Mouse (Mus musculus) embryonic stem cell, embryonic (primary cell): ENCODE data around the gene Rnf24.
"Not testable (repeated sequence)": the region's sequence is repeated elsewhere in the genome, so short reads cannot be mapped to it uniquely, and the experiment has no call there.

ENCODE experiments used
- CTCF ChIA-PET, 4 experiments: fragments of 300-600 bp in 2 of 4; fragments of 350-600 bp in 2 of 4; sonication (Branson Sonifier 250); formaldehyde crosslinking; loops; one replicate each; lab custom pipeline; 2022; ENCODE audit warnings: inconsistent platforms in 2 of 4; lab: Charles Lee
- POLR2A ChIA-PET, 4 experiments: fragments of 300-600 bp in 2 of 4; fragments of 350-600 bp in 2 of 4; sonication (Branson Sonifier 250); formaldehyde crosslinking; loops; one replicate each; lab custom pipeline; 2022; ENCODE audit warnings: antibody characterized with exemption in 4 of 4, inconsistent platforms in 1 of 4; lab: Charles Lee

Rnf24 gene

DNA sequence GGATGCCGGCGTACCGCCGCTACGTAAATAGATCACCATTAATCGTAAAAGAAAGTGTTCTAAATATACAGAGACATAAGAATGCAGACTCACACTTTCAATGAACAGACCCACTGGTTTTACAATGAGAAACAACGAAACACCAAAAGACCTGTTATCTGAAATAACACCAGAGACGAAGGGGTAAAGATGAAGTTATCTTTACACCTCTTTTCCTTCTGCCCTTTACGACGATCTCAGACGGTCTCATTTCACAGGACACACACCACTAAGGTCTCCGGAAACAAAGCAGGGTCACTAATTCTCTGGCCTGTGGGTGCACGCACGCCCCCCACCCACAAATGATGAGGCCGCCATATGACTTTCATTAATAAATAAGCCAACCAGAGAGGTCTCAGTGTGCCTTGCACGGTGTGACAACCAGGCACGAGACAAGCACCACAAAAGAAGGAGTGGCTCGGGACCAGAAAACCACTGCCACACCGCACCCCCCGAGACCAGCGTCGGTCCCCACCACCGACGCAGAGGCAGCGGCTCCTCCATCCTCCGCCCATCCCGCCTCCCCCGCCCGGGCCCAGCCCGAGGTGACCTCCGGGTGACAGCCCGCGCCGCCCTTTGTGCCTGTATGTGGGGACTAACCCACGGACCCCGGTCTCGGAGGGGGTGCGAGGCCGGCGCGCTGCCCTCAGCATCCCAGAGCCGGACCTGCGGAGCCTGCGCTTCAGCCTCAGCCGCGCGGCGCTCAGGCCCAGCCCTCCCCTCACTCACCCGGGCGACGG, 535 bp downstream of the Rnf24 start:
- ChIA-PET POLR2A (interaction anchor here in 2 of 4 experiments (0.6 to 2.2 kb wide), 34 partner anchors 9 to 688 kb away, joined by 3 to 17 read pairs (median 3); partner anchors contain the start of genes Pank2 (in 2 of the 2), Cdc25b (in 1 of the 2), Ddrgk1 (in 1 of the 2) and Spef1 (in 1 of the 2)), CTCF (interaction anchor here in 1 of 4 experiments (0.9 to 1.3 kb wide), 4 partner anchors 64 to 460 kb away, joined by 3 to 4 read pairs (median 4); partner anchors contain the start of gene Pank2)

GRCm38 (mm10) chr2:131351471-131351870, 1.2 kb downstream of the Rnf24 start:
- ChIA-PET CTCF (no interaction called here), POLR2A (interaction anchor here in 1 of 4 experiments (1.1 kb wide), 1 partner anchor 9 kb away, joined by 3 read pairs; no protein-coding TSS in a partner anchor)

GRCm38 (mm10) chr2:131350301-131350700, 2.4 kb downstream of the Rnf24 start:
- POLR2A ChIA-PET: interaction anchor here in 2 of 4 experiments (0.6 to 1.3 kb wide), 2 partner anchors 11 to 408 kb away, joined by 3 to 5 read pairs; no protein-coding TSS in a partner anchor
- CTCF ChIA-PET: no interaction called here

DNA sequence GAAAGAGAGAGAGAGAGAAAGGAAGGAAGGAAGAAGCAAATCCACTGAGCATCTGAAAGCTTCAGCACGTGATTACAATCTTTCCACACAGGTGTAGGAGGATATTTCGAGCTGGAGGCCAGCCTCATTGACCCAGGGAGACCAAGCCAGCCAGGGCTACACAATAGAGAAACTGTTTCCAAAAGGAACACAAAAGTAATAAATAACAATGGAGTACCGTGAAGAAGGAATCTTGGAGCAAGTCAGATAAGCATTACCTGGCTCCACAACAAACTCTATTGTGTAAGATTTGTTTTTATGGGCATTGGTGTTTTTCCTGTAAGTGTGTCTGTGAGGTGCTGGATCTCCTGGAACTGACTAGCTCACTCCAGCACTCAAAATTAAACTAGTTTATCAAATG, 7.1 kb downstream of the Rnf24 start:
- ChIA-PET POLR2A (no interaction called here), CTCF (interaction anchor here in 1 of 4 experiments (0.7 kb wide), 2 partner anchors 363 to 415 kb away, joined by 3 to 5 read pairs; no protein-coding TSS in a partner anchor)

DNA sequence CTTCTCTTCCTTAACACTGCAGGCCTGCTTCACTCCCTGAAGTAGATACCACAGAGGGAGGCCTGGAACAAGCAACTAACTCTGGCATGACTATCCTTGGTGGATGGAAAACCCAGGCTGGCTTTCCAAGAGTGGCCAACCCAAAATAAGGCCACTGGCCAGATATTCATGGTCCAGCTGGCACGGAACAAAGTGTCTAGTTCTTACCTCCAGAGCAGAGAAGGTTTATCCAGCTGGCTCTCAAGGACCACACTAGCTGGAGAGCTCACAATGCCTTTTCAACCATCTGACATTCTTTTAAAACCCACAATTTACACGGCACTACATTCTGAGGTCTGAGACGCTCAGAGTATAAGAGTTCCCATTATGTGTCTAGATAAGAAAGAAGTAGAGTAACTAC, 8.2 kb downstream of the Rnf24 start:
- POLR2A ChIA-PET: no interaction called here
- CTCF ChIA-PET: interaction anchor here in 1 of 4 experiments (0.6 kb wide), 2 partner anchors 454 to 954 kb away, joined by 3 to 4 read pairs; no protein-coding TSS in a partner anchor

- POLR2A ChIA-PET: interaction anchor here in 2 of 4 experiments (0.7 to 2.0 kb wide), 5 partner anchors 10 to 1029 kb away, joined by 3 to 6 read pairs (median 3); partner anchors contain the start of gene Rnf24 (in 2 of the 2)
- CTCF ChIA-PET: interaction anchor here in 1 of 4 experiments (1.4 to 1.6 kb wide), 2 partner anchors 173 to 282 kb away, joined by 3 read pairs; no protein-coding TSS in a partner anchor
These were observed 15.1 kb downstream of the Rnf24 start for GRCm38 (mm10) chr2:131337602-131338001.

DNA sequence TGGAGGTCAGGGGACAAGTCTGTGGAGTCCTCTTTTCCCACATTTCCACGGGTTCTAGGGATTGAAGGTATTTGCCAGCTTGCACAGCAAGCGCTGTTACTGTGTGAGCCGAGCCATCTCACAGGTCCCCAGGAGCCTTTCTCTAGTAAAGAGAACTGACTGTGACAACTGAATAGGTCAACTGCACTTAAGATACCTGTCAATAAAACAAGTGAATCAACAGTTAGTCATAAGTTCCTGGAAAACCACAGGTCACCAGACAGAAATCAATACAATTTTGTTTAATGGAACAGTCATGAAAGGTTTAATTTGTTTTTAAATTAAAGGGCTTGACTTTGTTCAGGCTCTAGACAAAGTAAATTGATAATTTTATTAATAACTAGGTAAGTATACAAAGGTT, 22.1 kb downstream of the Rnf24 start:
- ChIA-PET CTCF (no interaction called here), POLR2A (no interaction called here)

DNA sequence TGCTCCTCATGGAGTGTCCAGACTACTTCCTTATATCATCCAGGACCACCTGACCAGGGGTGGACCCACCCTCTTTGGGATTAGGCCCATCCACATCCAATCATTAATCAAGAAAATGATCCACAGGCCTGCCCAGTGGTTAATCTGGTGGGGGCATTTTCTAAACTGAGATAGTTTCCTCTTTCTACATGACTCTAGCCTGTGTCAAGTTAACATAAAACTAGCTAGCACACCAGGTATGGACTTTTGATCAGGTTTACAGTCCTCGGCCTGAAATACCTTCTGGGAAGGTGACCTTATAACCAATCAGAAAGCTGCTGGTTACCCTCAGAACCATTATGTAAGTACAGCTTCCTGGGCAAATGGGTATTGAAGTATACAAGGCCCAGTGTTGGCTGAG, 23.7 kb downstream of the Rnf24 start:
- POLR2A ChIA-PET: no interaction called here

GRCm38 (mm10) chr2:131326044-131326443, 26.6 kb downstream of the Rnf24 start:
- POLR2A ChIA-PET: interaction anchor here in 2 of 4 experiments (1.0 to 1.2 kb wide), 2 partner anchors 27 to 61 kb away, joined by 3 read pairs; partner anchors contain the start of gene Rnf24 (in 1 of the 2)
- CTCF ChIA-PET: interaction anchor here in 1 of 4 experiments (1.0 to 1.5 kb wide), 2 partner anchors 219 to 364 kb away, joined by 3 read pairs; no protein-coding TSS in a partner anchor

More for the DNA sequence above, 23.7 kb downstream of the Rnf24 start:
- CTCF ChIA-PET: interaction anchor here in 1 of 4 experiments (1.6 kb wide), 1 partner anchor 273 kb away, joined by 3 read pairs; no protein-coding TSS in a partner anchor

- POLR2A ChIA-PET: interaction anchor here in 1 of 4 experiments (1.2 kb wide), 1 partner anchor 20 kb away, joined by 4 read pairs; no protein-coding TSS in a partner anchor
- CTCF ChIA-PET: no interaction called here
These were observed 29.0 kb downstream of the Rnf24 start for GRCm38 (mm10) chr2:131323675-131324074.

DNA sequence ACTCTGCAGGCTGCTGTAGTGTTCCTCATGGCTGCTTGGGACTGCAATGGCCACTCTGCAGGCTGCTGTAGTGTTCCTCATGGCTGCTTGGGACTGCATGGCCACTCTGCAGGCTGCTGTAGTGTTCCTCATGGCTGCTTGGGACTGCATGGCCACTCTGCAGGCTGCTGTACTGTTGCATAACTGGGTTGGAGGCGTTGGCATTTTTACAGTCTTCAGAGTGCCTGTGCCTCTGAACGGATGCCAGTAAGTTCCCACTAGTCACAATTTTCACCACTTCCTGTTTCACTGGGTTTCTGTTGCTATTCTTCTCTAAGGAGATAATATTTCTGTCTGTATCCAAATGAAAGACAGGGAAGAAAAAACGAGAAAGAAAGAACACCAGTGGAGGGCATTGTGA, 31.5 kb downstream of the Rnf24 start:
- POLR2A ChIA-PET, CTCF ChIA-PET: not testable (repeated sequence)

DNA sequence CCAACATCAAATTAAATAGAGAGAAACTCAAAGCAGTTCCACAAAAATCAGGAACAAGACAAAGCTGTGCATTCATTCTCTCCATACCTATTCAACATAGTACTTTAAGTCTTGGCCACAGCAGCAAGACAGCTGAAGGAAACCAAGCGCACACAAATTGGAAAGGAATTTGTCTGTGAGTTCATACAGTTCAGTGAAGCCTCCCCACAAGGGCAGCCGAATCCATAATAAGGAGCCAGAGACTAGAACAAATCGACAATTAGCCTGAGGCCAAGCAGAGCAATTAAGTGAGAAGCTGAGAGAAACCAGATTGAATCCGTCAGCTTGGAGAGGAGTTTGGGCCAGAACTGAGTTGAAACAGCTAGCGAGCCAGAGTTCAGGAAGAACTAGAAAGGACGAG, 33.3 kb downstream of the Rnf24 start:
- POLR2A ChIA-PET: interaction anchor here in 1 of 4 experiments (0.5 to 1.4 kb wide), 4 partner anchors 20 to 762 kb away, joined by 3 to 4 read pairs (median 3); no protein-coding TSS in a partner anchor
- CTCF ChIA-PET: no interaction called here

DNA sequence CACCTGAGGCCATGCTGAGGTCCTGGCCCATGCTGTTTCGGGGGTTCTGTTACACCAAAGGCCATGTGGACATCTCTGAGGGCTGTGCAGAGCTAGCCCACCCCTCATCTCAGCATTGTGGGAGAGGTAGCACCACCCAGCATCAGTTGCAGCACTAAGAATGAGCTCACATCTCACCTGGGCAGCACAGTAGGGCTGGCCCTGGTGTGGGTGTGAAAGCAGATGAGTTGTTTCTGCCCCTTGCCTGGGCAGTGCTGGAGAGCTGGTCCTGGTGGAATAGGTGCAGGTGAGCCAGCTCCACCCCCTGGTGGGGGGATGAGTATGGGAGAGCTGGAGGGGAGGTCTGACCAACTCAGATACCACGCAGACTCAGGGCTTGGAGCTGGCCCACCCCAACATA, 36.5 kb downstream of the Rnf24 start:
- CTCF ChIA-PET: interaction anchor here in 2 of 4 experiments (0.6 to 0.8 kb wide), 2 partner anchors 47 to 100 kb away, joined by 3 read pairs; no protein-coding TSS in a partner anchor
- POLR2A ChIA-PET: no interaction called here

GRCm38 (mm10) chr2:131309296-131309695, 43.4 kb downstream of the Rnf24 start:
- ChIA-PET POLR2A (interaction anchor here in 1 of 4 experiments (1.0 to 1.2 kb wide), 2 partner anchors 11 to 16 kb away, joined by 3 read pairs; no protein-coding TSS in a partner anchor), CTCF (no interaction called here)

GRCm38 (mm10) chr2:131307822-131308221, 44.9 kb downstream of the Rnf24 start:
- ChIA-PET CTCF (no interaction called here), POLR2A (interaction anchor here in 1 of 4 experiments (1.0 kb wide), 1 partner anchor 33 kb away, joined by 3 read pairs; no protein-coding TSS in a partner anchor)

- ChIA-PET POLR2A (interaction anchor here in 1 of 4 experiments (1.0 kb wide), 1 partner anchor 34 kb away, joined by 3 read pairs; no protein-coding TSS in a partner anchor), CTCF (no interaction called here)
These were observed 45.3 kb downstream of the Rnf24 start for GRCm38 (mm10) chr2:131307391-131307790.

DNA sequence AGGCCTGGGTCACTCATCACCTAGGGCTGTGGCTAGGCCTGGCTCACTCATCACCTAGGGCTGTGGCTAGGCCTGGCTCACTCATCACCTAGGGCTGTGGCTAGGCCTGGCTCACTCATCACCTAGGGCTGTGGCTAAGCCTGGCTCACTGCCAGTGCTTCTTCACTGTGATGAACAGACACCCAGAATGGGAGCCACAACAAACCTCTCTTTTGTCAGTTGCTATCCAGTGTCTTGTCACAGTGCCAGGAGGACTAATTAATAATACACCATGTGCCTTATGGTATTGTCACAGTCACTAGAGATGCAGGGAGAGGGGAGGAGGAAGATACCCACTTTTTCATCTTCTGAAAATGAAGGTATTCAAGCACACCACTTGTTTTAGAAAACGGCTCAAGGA, 47.5 kb downstream of the Rnf24 start:
- ChIA-PET POLR2A (interaction anchor here in 1 of 4 experiments (2.2 kb wide), 1 partner anchor 8 kb away, joined by 8 read pairs; no protein-coding TSS in a partner anchor), CTCF (interaction anchor here in 1 of 4 experiments (0.7 kb wide), 1 partner anchor 35 kb away, joined by 4 read pairs; no protein-coding TSS in a partner anchor)

- ChIA-PET POLR2A (no interaction called here), CTCF (interaction anchor here in 1 of 4 experiments (0.6 kb wide), 1 partner anchor 1919 kb away, joined by 3 read pairs; no protein-coding TSS in a partner anchor)
These were observed 48.2 kb downstream of the Rnf24 start for GRCm38 (mm10) chr2:131304497-131304896.

GRCm38 (mm10) chr2:131301635-131302034, 51.1 kb downstream of the Rnf24 start:
- CTCF ChIA-PET: no interaction called here

More at GRCm38 (mm10) chr2:131301635-131302034, 51.1 kb downstream of the Rnf24 start:
- POLR2A ChIA-PET: interaction anchor here in 2 of 4 experiments (0.6 to 2.8 kb wide), 2 partner anchors 8 to 289 kb away, joined by 6 to 8 read pairs; no protein-coding TSS in a partner anchor
